Mouse (Mus musculus) liver, embryonic 12.5 days (tissue): Measurements from ENCODE around the gene Ptprcap. TPM values are rescaled to one million over a fixed set of nuclear protein-coding genes. Genes with fewer than 3 reads are reported as not detected.
A peak's percentile ranks its signal among the peaks of the same experiment; 100 is the strongest.

Experiments
- ATAC-seq: fragments of 200-750 bp; cut with Nextera tagmentation; 2 replicates; pipeline ENCODE4 v1.8.0; 2017; ENCODE audit warnings: moderate number of reproducible peaks, mild to moderate bottlenecking, moderate library complexity
- H3K27ac ChIP-seq: fragments of 300-500 bp; sonication (generic); 2 replicates; pipeline ENCODE4 v1.5.1; 2016; ENCODE audit warnings: mild to moderate bottlenecking
- H3K27me3 ChIP-seq: fragments of 300-500 bp; sonication (generic); replicated peaks from 2 replicates; pipeline ENCODE4 v1.6.1; 2016; ENCODE audit warnings: mild to moderate bottlenecking, moderate library complexity
- H3K36me3 ChIP-seq: fragments of 300-500 bp; sonication (generic); 2 replicates; pipeline ENCODE4 v1.6.1; 2016; ENCODE audit warnings: mild to moderate bottlenecking, moderate library complexity
- H3K4me1 ChIP-seq: fragments of 300-500 bp; sonication (generic); 2 replicates; pipeline ENCODE4 v1.6.1; 2016
- H3K4me2 ChIP-seq: fragments of 300-500 bp; sonication (generic); 2 replicates; pipeline ENCODE4 v1.6.1; 2016; ENCODE audit warnings: mild to moderate bottlenecking, moderate library complexity
- H3K4me3 ChIP-seq: fragments of 300-500 bp; sonication (generic); 2 replicates; pipeline ENCODE4 v1.5.1; 2016; ENCODE audit warnings: mild to moderate bottlenecking, moderate library complexity
- H3K9ac ChIP-seq: fragments of 300-500 bp; sonication (generic); 2 replicates; pipeline ENCODE4 v1.6.1; 2016; ENCODE audit warnings: mild to moderate bottlenecking, moderate library complexity
- H3K9me3 ChIP-seq: fragments of 300-500 bp; sonication (generic); replicated peaks from 2 replicates; pipeline ENCODE4 v1.6.1; 2016; ENCODE audit warnings: mild to moderate bottlenecking, moderate library complexity
- WGBS: fragments of 180-500 bp; shearing (Covaris S2); methylation state at CpG from one replicate; pipeline ENCODE4 v1.1.7; 2016; ENCODE audit not compliant: insufficient replicate concordance; 5-methylcytosine and 5-hydroxymethylcytosine counted together
- polyA plus RNA-seq: library from polyadenylated mRNA; unstranded; fragments of >200 nt; fragmentation: Nextera tagmentation; extraction: Ambion mirVana; gene quantifications from 2 replicates; pipeline ENCODE4 v1.2.1, GENCODE M21; 2016

Ptprcap gene
- polyA plus RNA-seq, 1 experiment from 2014 or later = 26.2 TPM

- Histone ChIP-seq H3K4me1 (peaks cover 56% of the 10 kb centered on the region), H3K4me2 (0 out of 2 replicates have a peak overlapping the region, but pooled peaks have one; percentile 86), H3K9me3 (no peaks in the 10 kb centered on the region), H3K27ac (no peak overlapping the region), H3K9ac (no peak overlapping the region), H3K36me3 (peaks cover 46% of the 10 kb centered on the region), H3K27me3 (no peaks in the 10 kb centered on the region), H3K4me3 (no peak overlapping the region)
- WGBS = 85% methylated on average over 22 of the region's 22 CpGs
- no peak for ATAC-seq
Observed at GRCm38 (mm10) chr19:4150567-4151487, 2.6 kb upstream of the Ptprcap start.

DNA sequence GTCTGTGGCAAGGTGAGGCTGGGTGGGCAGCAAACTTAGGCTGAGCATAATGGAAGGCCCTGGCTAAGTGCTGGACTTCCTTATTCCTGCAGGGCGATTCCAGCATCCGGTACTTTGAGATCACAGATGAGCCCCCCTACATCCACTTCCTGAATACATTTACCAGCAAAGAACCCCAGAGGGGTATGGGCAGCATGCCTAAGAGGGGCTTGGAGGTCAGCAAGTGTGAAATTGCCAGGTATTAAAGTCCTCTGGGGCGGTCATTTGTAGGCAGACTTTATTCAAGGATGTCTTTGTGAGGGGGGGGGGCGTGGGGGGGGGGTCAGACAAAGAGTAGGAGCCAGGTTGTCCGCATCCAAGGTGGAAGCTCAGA lies 1.9 kb upstream of the Ptprcap start:
- Histone ChIP-seq H3K4me1 (peaks cover 60% of the 10 kb centered on the region), H3K4me2 (no peak overlapping the region), H3K9ac (no peak overlapping the region), H3K36me3 (peaks cover 53% of the 10 kb centered on the region), H3K9me3 (no peaks in the 10 kb centered on the region), H3K27ac (no peak overlapping the region), H3K4me3 (no peak overlapping the region), H3K27me3 (no peaks in the 10 kb centered on the region)
- ATAC-seq = no peak
- WGBS = 80% methylated on average over 5 of the region's 5 CpGs

DNA sequence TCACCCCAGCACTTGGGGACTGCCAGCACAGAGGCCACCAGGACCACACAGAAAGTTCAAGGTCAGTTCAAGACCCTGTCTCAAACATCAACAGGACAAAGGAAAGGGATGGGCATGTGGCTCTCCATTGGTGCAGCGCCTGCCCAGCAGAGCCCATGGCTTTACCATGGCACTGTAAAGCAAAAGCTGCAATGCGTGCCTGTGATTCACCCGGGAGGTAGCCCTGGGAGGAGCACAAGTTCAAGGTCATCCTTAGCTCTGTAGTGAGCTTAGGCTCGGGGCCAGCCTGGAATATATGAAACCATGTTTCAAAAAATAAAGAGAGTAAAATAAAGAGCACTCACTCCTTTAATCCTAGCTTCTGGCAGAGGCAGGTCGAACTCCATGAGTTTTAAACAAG lies 1.5 kb upstream of the Ptprcap start:
- no peaks in the 10 kb centered on the region for H3K9me3 ChIP-seq
- no peak overlapping the region for H3K27ac ChIP-seq
- H3K36me3 ChIP-seq = peaks cover 57% of the 10 kb centered on the region
- H3K9ac ChIP-seq = no peak overlapping the region
- no peak for ATAC-seq
- H3K4me1 ChIP-seq = peaks cover 60% of the 10 kb centered on the region
- H3K4me3 ChIP-seq = no peak overlapping the region
- H3K27me3 ChIP-seq = no peaks in the 10 kb centered on the region
- WGBS = 79% methylated on average over 5 of the region's 5 CpGs
- no peak overlapping the region for H3K4me2 ChIP-seq

- Histone ChIP-seq H3K9me3 (no peaks in the 10 kb centered on the region), H3K9ac (no peak overlapping the region), H3K27ac (0 out of 2 replicates have a peak overlapping the region, but pooled peaks have one; percentile 8), H3K4me1 (peaks cover 58% of the 10 kb centered on the region), H3K36me3 (peaks cover 65% of the 10 kb centered on the region), H3K4me3 (no peak overlapping the region), H3K27me3 (no peaks in the 10 kb centered on the region), H3K4me2 (no peak overlapping the region)
- no peak for ATAC-seq
- WGBS = 88% methylated on average over 8 of the region's 8 CpGs
Observed at GRCm38 (mm10) chr19:4152445-4153231, 766 bp upstream of the Ptprcap start.

DNA sequence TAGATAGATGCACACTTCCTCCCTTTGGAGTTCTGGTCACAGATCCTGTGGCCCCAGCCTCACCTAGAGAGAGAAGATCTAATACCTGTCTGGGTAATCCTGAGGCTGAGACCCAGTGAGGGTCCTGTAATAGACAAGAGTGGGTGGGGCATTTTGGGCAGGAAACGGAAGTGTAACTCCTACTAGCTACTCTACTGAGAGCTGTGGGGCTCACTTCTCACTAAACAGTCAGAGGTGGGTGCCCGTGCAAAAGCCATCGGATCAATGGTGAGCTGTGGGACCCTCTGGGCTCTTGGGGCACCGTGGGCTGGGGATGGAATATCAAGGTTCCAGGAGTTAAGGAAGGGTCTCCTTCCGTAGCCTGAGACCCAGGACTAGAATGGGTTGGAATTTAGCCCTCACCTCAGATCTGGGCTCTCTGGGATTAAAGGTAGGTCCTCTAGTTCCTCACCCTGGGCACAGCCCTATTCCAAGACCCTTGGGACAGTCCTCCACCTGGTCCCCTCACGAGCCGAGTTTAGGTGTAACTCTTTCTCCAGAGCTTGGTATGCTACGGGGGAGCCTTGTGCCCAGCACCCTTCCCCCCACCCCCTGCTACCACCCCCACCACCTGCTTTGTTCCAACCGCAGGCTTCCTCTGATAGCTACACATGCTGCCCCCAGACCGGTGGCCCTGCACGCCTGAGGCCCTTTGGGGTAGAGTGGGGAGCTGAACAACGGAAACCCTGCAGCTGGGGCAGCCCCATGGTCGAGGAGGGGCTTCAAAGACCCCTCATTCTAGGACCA lies 1.2 kb downstream of the Ptprcap start:
- Histone ChIP-seq H3K9ac (peak overlapping the region; percentile 41; the same call in 1 of the 2 replicates), H3K4me3 (peak overlapping the region; percentile 20), H3K9me3 (no peaks in the 10 kb centered on the region), H3K36me3 (peaks cover 84% of the 10 kb centered on the region), H3K27me3 (no peaks in the 10 kb centered on the region), H3K4me1 (peaks cover 42% of the 10 kb centered on the region), H3K4me2 (peak overlapping the region; percentile 46), H3K27ac (peak overlapping the region; percentile 8; the same call in 1 of the 2 replicates)
- WGBS = 32% methylated on average over 13 of the region's 13 CpGs
- peak; percentile 22; the same call in 1 of the 2 replicates for ATAC-seq

GRCm38 (mm10) chr19:4155223-4156072 lies 2.0 kb downstream of the Ptprcap start:
- 53% methylated on average over 6 of the region's 6 CpGs for WGBS
- H3K9ac ChIP-seq = peak overlapping the region; percentile 41; the same call in 1 of the 2 replicates
- no peak for ATAC-seq
- peaks cover 82% of the 10 kb centered on the region for H3K36me3 ChIP-seq
- H3K4me3 ChIP-seq = peak overlapping the region; percentile 20
- H3K4me1 ChIP-seq = peaks cover 35% of the 10 kb centered on the region
- peak overlapping the region; percentile 17; the same call in 1 of the 2 replicates for H3K27ac ChIP-seq
- no peaks in the 10 kb centered on the region for H3K27me3 ChIP-seq
- H3K4me2 ChIP-seq = peak overlapping the region; percentile 46
- H3K9me3 ChIP-seq = no peaks in the 10 kb centered on the region

GRCm38 (mm10) chr19:4156073-4156579 lies 2.7 kb downstream of the Ptprcap start:
- H3K4me1 ChIP-seq = peaks cover 35% of the 10 kb centered on the region
- H3K4me3 ChIP-seq = no peak overlapping the region
- no peaks in the 10 kb centered on the region for H3K27me3 ChIP-seq
- peaks cover 82% of the 10 kb centered on the region for H3K36me3 ChIP-seq
- ATAC-seq = no peak
- no peaks in the 10 kb centered on the region for H3K9me3 ChIP-seq
- no peak overlapping the region for H3K9ac ChIP-seq
- 69% methylated on average over 20 of the region's 20 CpGs for WGBS
- H3K4me2 ChIP-seq = peak overlapping the region; percentile 46
- H3K27ac ChIP-seq = 0 out of 2 replicates have a peak overlapping the region, but pooled peaks have one; percentile 17

DNA sequence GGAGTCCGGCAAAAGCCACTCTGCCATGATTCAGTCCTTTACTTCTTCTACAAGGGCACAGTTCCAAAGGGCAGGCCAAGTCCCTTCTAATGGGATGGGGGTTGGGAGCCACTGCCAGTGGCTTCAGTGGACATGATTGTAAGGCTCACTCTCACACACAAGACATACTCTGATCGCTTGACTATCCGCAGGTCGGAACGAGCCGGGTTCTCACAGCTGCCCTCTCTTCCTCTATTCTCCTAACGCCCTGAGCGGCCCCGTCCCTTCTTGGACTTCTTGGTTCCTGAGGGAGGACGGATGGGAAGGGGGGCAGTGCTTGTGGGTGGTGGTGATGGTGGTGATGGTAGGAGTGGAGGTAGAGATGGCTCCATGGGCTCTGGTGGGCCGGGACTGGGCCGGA lies 3.4 kb downstream of the Ptprcap start:
- Histone ChIP-seq H3K4me2 (no peak overlapping the region), H3K36me3 (peaks cover 82% of the 10 kb centered on the region), H3K9me3 (no peaks in the 10 kb centered on the region), H3K4me3 (no peak overlapping the region), H3K9ac (no peak overlapping the region), H3K27ac (no peak overlapping the region; the same call in 1 of the 2 replicates), H3K27me3 (no peaks in the 10 kb centered on the region), H3K4me1 (peaks cover 34% of the 10 kb centered on the region)
- no peak for ATAC-seq
- WGBS = 85% methylated on average over 12 of the region's 12 CpGs

DNA sequence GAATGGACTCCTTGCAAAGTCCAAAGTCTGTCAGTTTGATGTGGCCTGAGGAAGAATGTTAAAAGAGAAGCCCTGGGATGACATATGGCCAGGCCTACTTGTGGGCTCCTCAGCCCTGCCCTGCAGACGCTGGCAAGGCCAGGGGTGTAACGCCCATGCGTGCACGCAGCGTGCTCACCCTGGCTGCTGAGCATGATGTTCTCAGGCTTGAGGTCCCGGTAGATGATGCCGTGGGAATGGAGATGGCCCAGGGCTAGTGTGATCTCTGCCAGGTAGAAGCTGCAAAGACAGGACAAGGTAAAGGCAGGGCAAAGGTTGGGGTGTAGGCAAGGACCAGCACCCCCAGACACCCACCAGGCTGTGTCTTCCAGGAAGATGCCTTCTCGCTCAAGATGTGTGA lies 5.6 kb downstream of the Ptprcap start:
- H3K4me2 ChIP-seq = no peak overlapping the region
- no peaks in the 10 kb centered on the region for H3K27me3 ChIP-seq
- peaks cover 41% of the 10 kb centered on the region for H3K4me1 ChIP-seq
- H3K9ac ChIP-seq = no peak overlapping the region
- H3K4me3 ChIP-seq = no peak overlapping the region
- no peak overlapping the region for H3K27ac ChIP-seq
- no peaks in the 10 kb centered on the region for H3K9me3 ChIP-seq
- peaks cover 63% of the 10 kb centered on the region for H3K36me3 ChIP-seq
- 87% methylated on average over 8 of the region's 8 CpGs for WGBS
- no peak for ATAC-seq

DNA sequence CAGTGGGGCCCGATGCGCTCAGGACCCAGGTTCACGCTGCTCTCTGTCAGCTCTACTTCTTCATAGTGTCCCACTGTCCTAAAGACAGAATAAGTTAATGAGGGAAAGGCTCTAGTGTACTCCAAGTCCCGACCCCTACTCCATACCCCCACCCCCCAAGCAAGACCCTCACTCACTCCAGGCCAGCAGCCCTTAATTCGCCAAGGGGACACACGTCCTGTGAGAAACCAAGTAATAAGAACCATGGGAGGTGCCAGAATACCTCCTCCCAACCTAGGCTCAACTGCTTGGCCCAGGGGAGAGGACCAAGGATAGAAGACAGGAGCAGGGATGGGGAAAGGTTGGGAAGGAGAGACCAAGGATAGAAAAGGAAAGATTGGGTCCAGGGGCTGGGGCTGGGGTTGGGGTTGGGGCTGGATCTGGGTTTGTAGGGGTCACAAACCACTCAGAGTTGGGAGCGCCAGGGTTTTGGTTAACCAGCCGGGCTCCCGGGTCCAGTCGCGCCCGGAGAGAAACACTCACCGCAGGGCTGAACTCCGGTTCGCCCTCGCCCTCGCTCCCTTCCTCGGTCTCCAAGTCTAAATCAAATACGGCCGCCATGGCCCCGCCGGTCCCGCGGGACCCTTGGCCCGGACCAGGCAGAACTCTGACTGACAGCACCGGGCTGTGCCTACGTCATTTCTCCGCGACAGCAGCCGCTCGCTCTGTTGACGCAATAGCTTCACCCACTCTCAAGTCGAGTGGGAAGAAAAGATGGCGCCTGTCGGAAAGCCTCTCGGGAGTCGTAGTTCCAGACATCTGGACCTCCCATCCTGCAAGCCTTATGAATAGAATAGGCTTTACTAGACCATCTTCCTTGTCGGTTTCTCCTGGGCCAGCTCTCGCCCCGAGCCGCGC lies 9.5 kb downstream of the Ptprcap start, which contains the start of gene Rps6kb2:
Gene Rps6kb2 (minus strand): TSS at position 709 of the 897 bp plus-strand sequence.
- peak within 1 kb of the TSS; percentile 73 for H3K27ac ChIP-seq
- peaks cover 38% of the 10 kb centered on the region for H3K36me3 ChIP-seq
- peak within 1 kb of the TSS; percentile 76 for H3K4me3 ChIP-seq
- peak; percentile 80 for ATAC-seq
- peak within 1 kb of the TSS; percentile 77 for H3K9ac ChIP-seq
- no peaks in the 10 kb centered on the region for H3K27me3 ChIP-seq
- 5% methylated on average over 42 of the region's 42 CpGs for WGBS
- H3K4me1 ChIP-seq = peaks cover 48% of the 10 kb centered on the region
- H3K9me3 ChIP-seq = no peaks in the 10 kb centered on the region
- peak within 1 kb of the TSS; percentile 92 for H3K4me2 ChIP-seq
